12 mouse cellular contexts compared by ENCODE assay signal in genomic region chr17:5094636-5095035, GRCm38 (mm10).
DNase-seq lines count a peak whose midpoint lies in the region; ATAC-seq and TF ChIP-seq lines count a peak whose summit lies in the region.
"Had no signal": no experiment of that assay in that cellular context is flagged by ENCODE, and none has a peak within 500 bp of the region (broad histone marks: within the 10 kb centered on the region; RNA-seq: fewer than 3 reads in every experiment).

No protein-coding gene starts in this region.

- H3K9me3 ChIP-seq in kidney, postnatal 0 days (replicated peaks; ENCODE audit: low read length) = no peaks in the 10 kb centered on the region
- H3K9me3 ChIP-seq in kidney, embryonic 14.5 days (ENCODE audit: control insufficient read depth, low read length) = no peaks in the 10 kb centered on the region
- no peaks in the 10 kb centered on the region for H3K9me3 ChIP-seq in liver, embryonic 16.5 days (replicated peaks; ENCODE audit: control insufficient read depth, low read length)
- H3K9me3 ChIP-seq: G1E; limb, embryonic 13.5 days; neural tube, embryonic 12.5 days had no signal

- peaks cover 46% of the 10 kb centered on the region for H3K79me3 ChIP-seq in C2C12 (ENCODE audit: low read depth)

- no peak for DNase-seq in kidney, postnatal 0 days (ENCODE audit: low spot score)
- peak; percentile 38 for DNase-seq in adipocyte (ENCODE audit: low spot score)
- no peak for DNase-seq in cerebellum, postnatal 36 days
- no peak for DNase-seq in right cerebral cortex, postnatal 14 days
- DNase-seq: cerebellum, adult 9-10 months; gastrocnemius, postnatal 10 days had no signal

- peak overlapping the region; percentile 25; the same call in 1 of the 2 replicates for H3K27ac ChIP-seq in kidney, postnatal 0 days
- no peak overlapping the region for H3K27ac ChIP-seq in kidney, embryonic 14.5 days (ENCODE audit: low read depth, low read length)
- peak overlapping the region; percentile 26; the same call in 1 of the 2 replicates for H3K27ac ChIP-seq in liver, embryonic 16.5 days (ENCODE audit: low read length)
- H3K27ac ChIP-seq: limb, embryonic 13.5 days; neural tube, embryonic 12.5 days had no signal

- H3K36me3 ChIP-seq in kidney, postnatal 0 days (ENCODE audit: insufficient read depth, low read length) = no peaks in the 10 kb centered on the region
- peaks cover 3% of the 10 kb centered on the region for H3K36me3 ChIP-seq in kidney, embryonic 14.5 days (ENCODE audit: control insufficient read depth, insufficient read depth, low read length)
- H3K36me3 ChIP-seq in C2C12 (ENCODE audit: control insufficient read depth, insufficient read depth) = no peaks in the 10 kb centered on the region
- H3K36me3 ChIP-seq in liver, embryonic 16.5 days (ENCODE audit: control insufficient read depth, insufficient read depth) = no peaks in the 10 kb centered on the region
- H3K36me3 ChIP-seq: neural tube, embryonic 12.5 days had no signal

- 73% methylated on average over 5 of the region's 5 CpGs for WGBS in kidney, postnatal 0 days
- 86% methylated on average over 5 of the region's 5 CpGs for WGBS in kidney, embryonic 14.5 days
- WGBS in liver, embryonic 16.5 days (ENCODE audit: insufficient replicate concordance) = 56% methylated on average over 5 of the region's 5 CpGs

- no peak overlapping the region for H3K9ac ChIP-seq in kidney, postnatal 0 days (ENCODE audit: low read depth, low read length)
- H3K9ac ChIP-seq in kidney, embryonic 14.5 days (ENCODE audit: low read depth, low read length) = no peak overlapping the region
- H3K9ac ChIP-seq in liver, embryonic 16.5 days (ENCODE audit: low read depth, low read length) = no peak overlapping the region
- H3K9ac ChIP-seq: limb, embryonic 13.5 days; neural tube, embryonic 12.5 days had no signal

- H3K4me1 ChIP-seq in kidney, postnatal 0 days (replicated peaks; ENCODE audit: insufficient read depth, low read length) = peaks cover 15% of the 10 kb centered on the region
- peaks cover 29% of the 10 kb centered on the region for H3K4me1 ChIP-seq in kidney, embryonic 14.5 days (ENCODE audit: control insufficient read depth, insufficient read depth, low read length)
- peaks cover 70% of the 10 kb centered on the region for H3K4me1 ChIP-seq in liver, embryonic 16.5 days (ENCODE audit: control insufficient read depth, low read depth, low read length)

- H3K27me3 ChIP-seq in kidney, postnatal 0 days (ENCODE audit: insufficient read depth, low read length) = no peaks in the 10 kb centered on the region
- H3K27me3 ChIP-seq in kidney, embryonic 14.5 days (ENCODE audit: control insufficient read depth, insufficient read depth, low read length) = no peaks in the 10 kb centered on the region
- no peaks in the 10 kb centered on the region for H3K27me3 ChIP-seq in C2C12 (ENCODE audit: control insufficient read depth, insufficient read depth, insufficient read length)
- H3K27me3 ChIP-seq in liver, embryonic 16.5 days (ENCODE audit: control insufficient read depth, insufficient read depth, low read depth, low read length) = no peaks in the 10 kb centered on the region
- H3K27me3 ChIP-seq: limb, embryonic 13.5 days; neural tube, embryonic 12.5 days had no signal

- no peak for TF ChIP-seq CTCF in kidney, postnatal 0 days (IDR thresholded peaks at IDR 0.05; ENCODE audit: low read depth)
- TF ChIP-seq CTCF in C2C12 (IDR thresholded peaks at IDR 0.05; ENCODE audit: control insufficient read depth, insufficient read depth, insufficient read length) = no peak

- no peak for ATAC-seq in kidney, postnatal 0 days (replicated peaks; ENCODE audit: low FRiP score, low read depth)
- no peak for ATAC-seq in kidney, embryonic 14.5 days (ENCODE audit: low FRiP score, low TSS enrichment)
- ATAC-seq in liver, embryonic 16.5 days (ENCODE audit: low read depth) = no peak

- no peak overlapping the region for H3ac ChIP-seq in C2C12 (ENCODE audit: control insufficient read depth, insufficient read length, low read depth)

- no peak overlapping the region for H3K4me2 ChIP-seq in kidney, postnatal 0 days (ENCODE audit: low read length)
- H3K4me2 ChIP-seq in kidney, embryonic 14.5 days (replicated peaks; ENCODE audit: low read depth, low read length) = no peak overlapping the region
- H3K4me2 ChIP-seq in liver, embryonic 16.5 days (ENCODE audit: low read depth, low read length) = no peak overlapping the region
- H3K4me2 ChIP-seq: limb, embryonic 13.5 days; neural tube, embryonic 12.5 days had no signal

- no peak overlapping the region for H3K4me3 ChIP-seq in kidney, postnatal 0 days (replicated peaks; ENCODE audit: low read depth, low read length)
- no peak overlapping the region for H3K4me3 ChIP-seq in kidney, embryonic 14.5 days (ENCODE audit: low read length)
- no peak overlapping the region for H3K4me3 ChIP-seq in C2C12 (ENCODE audit: insufficient read depth, poor library complexity, severe bottlenecking)
- H3K4me3 ChIP-seq in liver, embryonic 16.5 days (ENCODE audit: low read depth, low read length) = no peak overlapping the region
- H3K4me3 ChIP-seq: limb, embryonic 13.5 days; neural tube, embryonic 12.5 days had no signal

- H3K79me2 ChIP-seq in C2C12 (ENCODE audit: control insufficient read depth, insufficient read depth) = peaks cover 78% of the 10 kb centered on the region

TF ChIP-seq in C2C12, 6 proteins besides CTCF, POLR2A, EP300 and RAD21:
- TF ChIP-seq MAX (IDR thresholded peaks at IDR 0.05) (peak; percentile 25), CEBPB (IDR thresholded peaks at IDR 0.05; ENCODE audit: low read depth) (peak; percentile 64), FOSL1 (IDR thresholded peaks at IDR 0.05; ENCODE audit: insufficient read depth, low read length, poor library complexity, severe bottlenecking) (no peak), MYOD1 (IDR thresholded peaks at IDR 0.05; ENCODE audit: control insufficient read depth, insufficient read length, low read depth) (no peak), MYOG (IDR thresholded peaks at IDR 0.05; ENCODE audit: control insufficient read depth, extremely low read depth, insufficient read length) (no peak), USF1 (IDR thresholded peaks at IDR 0.05; ENCODE audit: low read depth) (no peak)
TF ChIP-seq in C2C12: peak in this region for 2.
